In genomic region chr17:27513279-27513915, GRCm38 (mm10) we compare ENCODE assay signal across 9 mouse cellular contexts. TPM values are rescaled to one million over a fixed set of nuclear protein-coding genes. Genes with fewer than 3 reads are reported as not detected.
DNase-seq lines count a peak whose midpoint lies in the region; ATAC-seq lines count a peak whose summit lies in the region.
"Had no signal": no experiment of that assay in that cellular context is flagged by ENCODE, and none has a peak within 500 bp of the region (broad histone marks: within the 10 kb centered on the region; RNA-seq: fewer than 3 reads in every experiment).

No protein-coding gene starts in this region.

- H3K4me2 ChIP-seq in hindbrain, embryonic 16.5 days (ENCODE audit: low read length), result peak overlapping the region; percentile 89
- H3K4me2 ChIP-seq in neural tube, embryonic 13.5 days, result peak overlapping the region; percentile 93

- peaks cover 17% of the 10 kb centered on the region for H3K4me1 ChIP-seq in hindbrain, embryonic 16.5 days (ENCODE audit: control insufficient read depth, insufficient read depth, low read depth, low read length)
- peaks cover 42% of the 10 kb centered on the region for H3K4me1 ChIP-seq in neural tube, embryonic 13.5 days (replicated peaks)

- ATAC-seq in hindbrain, embryonic 16.5 days, result peak; percentile 31
- peak; percentile 40; the same call in 1 of the 2 replicates for ATAC-seq in neural tube, embryonic 13.5 days (ENCODE audit: low read depth)

- H3K36me3 ChIP-seq in hindbrain, embryonic 16.5 days (ENCODE audit: control insufficient read depth, insufficient read depth, low read length), result no peaks in the 10 kb centered on the region
- no peaks in the 10 kb centered on the region for H3K36me3 ChIP-seq in neural tube, embryonic 13.5 days

- peak overlapping the region; percentile 56 for H3K4me3 ChIP-seq in hindbrain, embryonic 16.5 days (ENCODE audit: low read length)
- peak overlapping the region; percentile 59 for H3K4me3 ChIP-seq in neural tube, embryonic 13.5 days
- H3K4me3 ChIP-seq: erythroblast, embryonic 14.5 days had no signal

- H3K27ac ChIP-seq in hindbrain, embryonic 16.5 days (ENCODE audit: low read depth, low read length), result peak overlapping the region; percentile 59; the same call in 1 of the 2 replicates
- 0 out of 2 replicates have a peak overlapping the region, but pooled peaks have one; percentile 13 for H3K27ac ChIP-seq in neural tube, embryonic 13.5 days (replicated peaks)

- no peaks in the 10 kb centered on the region for H3K9me3 ChIP-seq in hindbrain, embryonic 16.5 days (ENCODE audit: control insufficient read depth, low read length)
- H3K9me3 ChIP-seq in neural tube, embryonic 13.5 days, result no peaks in the 10 kb centered on the region

- peak overlapping the region; percentile 69 for H3K9ac ChIP-seq in hindbrain, embryonic 16.5 days (ENCODE audit: low read depth, low read length)
- peak overlapping the region; percentile 83 for H3K9ac ChIP-seq in neural tube, embryonic 13.5 days

- H3K27me3 ChIP-seq in hindbrain, embryonic 16.5 days (replicated peaks; ENCODE audit: control insufficient read depth, insufficient read depth, low read length), result peaks cover 16% of the 10 kb centered on the region
- peaks cover 70% of the 10 kb centered on the region for H3K27me3 ChIP-seq in neural tube, embryonic 13.5 days

- peak; percentile 14 for DNase-seq in adrenal gland, adult 2 months
- no peak for DNase-seq in adrenal gland, postnatal 10 days
- DNase-seq in retina, postnatal 1 day, result peak; percentile 29
- no peak for DNase-seq in retina, embryonic 14.5 days (ENCODE audit: low spot score)
- no peak for DNase-seq in spleen, postnatal 10 days (ENCODE audit: low spot score in 2 of 2)
- no peak for DNase-seq in embryo, embryonic 10.5 days (ENCODE audit: low spot score)

- WGBS in hindbrain, embryonic 16.5 days, result 1% methylated on average over 33 of the region's 66 CpGs
- 1% methylated on average over 49 of the region's 66 CpGs for WGBS in neural tube, embryonic 13.5 days

RNA-seq across cellular contexts. Expression of gene Grm4, which starts 7.8 kb away (rescaled TPM):
- total RNA-seq in adrenal gland, adult 2 months (2021), result 1 to 10 TPM; 5.5 to 9.0 TPM
- polyA plus RNA-seq in adrenal gland, adult 2 months (2012; rRNA removed), result 0.08 and 0.31 TPM in 2 replicates
- total RNA-seq in adrenal gland, postnatal 10 days (2021), result 1 to 10 TPM; 1.9 to 3.5 TPM
- 9.3 and 10.0 TPM in 2 replicates for polyA plus RNA-seq in hindbrain, embryonic 16.5 days (2015; fragmentation: Nextera tagmentation; extraction: Ambion mirVana)
- polyA plus RNA-seq in neural tube, embryonic 13.5 days (2015; fragmentation: Nextera tagmentation; extraction: Ambion mirVana), result 3.5 and 4.3 TPM in 2 replicates
- polyA plus RNA-seq: erythroblast, embryonic 14.5 days had no signal

RNA-seq across cellular contexts. Expression of gene Hmga1, which starts 42.9 kb away (rescaled TPM):
- total RNA-seq in adrenal gland, adult 2 months (2021), result 10 to 100 TPM; 12.2 to 26.8 TPM
- 38.9 and 44.2 TPM in 2 replicates for polyA plus RNA-seq in adrenal gland, adult 2 months (2012; rRNA removed)
- 10 to 100 TPM; 27.0 to 29.5 TPM for total RNA-seq in adrenal gland, postnatal 10 days (2021)
- 144 and 155 TPM in 2 replicates for polyA plus RNA-seq in hindbrain, embryonic 16.5 days (2015; fragmentation: Nextera tagmentation; extraction: Ambion mirVana)
- polyA plus RNA-seq in neural tube, embryonic 13.5 days (2015; fragmentation: Nextera tagmentation; extraction: Ambion mirVana), result 121 and 127 TPM in 2 replicates

RNA-seq across cellular contexts. Expression of gene AI413582, which starts 52.2 kb away (rescaled TPM):
- 10 to 100 TPM; 28.0 to 35.9 TPM for total RNA-seq in adrenal gland, adult 2 months (2021)
- polyA plus RNA-seq in adrenal gland, adult 2 months (2012; rRNA removed), result 64.8 and 65.5 TPM in 2 replicates
- 10 to 100 TPM; 10.8 to 15.5 TPM for total RNA-seq in adrenal gland, postnatal 10 days (2021)
- polyA plus RNA-seq in hindbrain, embryonic 16.5 days (2015; fragmentation: Nextera tagmentation; extraction: Ambion mirVana), result 77.2 and 83.3 TPM in 2 replicates
- polyA plus RNA-seq in neural tube, embryonic 13.5 days (2015; fragmentation: Nextera tagmentation; extraction: Ambion mirVana), result 41.3 and 46.0 TPM in 2 replicates

Comparison
In these comparisons a context has a peak if more than half of its experiments do, and no peak if none do; other contexts are left out.
1. DNase-seq: peak in adrenal gland, adult 2 months (single experiment) and retina, postnatal 1 day (single experiment); none in adrenal gland, postnatal 10 days (single experiment), retina, embryonic 14.5 days (single experiment), spleen, postnatal 10 days (0 of 2) and embryo, embryonic 10.5 days (single experiment).